Mouse (Mus musculus) frontal cortex, postnatal 36 days (tissue): ENCODE results near the gene Dnaaf2.
"Not testable (repeated sequence)": the region's sequence is repeated elsewhere in the genome, so short reads cannot be mapped to it uniquely, and the experiment has no call there.

Source experiments
- DNase-seq, 2 experiments: peaks; one replicate each; pipeline ENCODE4 v3.0.0; 2022; ENCODE audit warnings: low spot score in 2 of 2

The Dnaaf2 gene

GRCm38 (mm10) chr12:69164904-69165303, 33.3 kb downstream of the Dnaaf2 start:
- DNase-seq, result no peak

DNA sequence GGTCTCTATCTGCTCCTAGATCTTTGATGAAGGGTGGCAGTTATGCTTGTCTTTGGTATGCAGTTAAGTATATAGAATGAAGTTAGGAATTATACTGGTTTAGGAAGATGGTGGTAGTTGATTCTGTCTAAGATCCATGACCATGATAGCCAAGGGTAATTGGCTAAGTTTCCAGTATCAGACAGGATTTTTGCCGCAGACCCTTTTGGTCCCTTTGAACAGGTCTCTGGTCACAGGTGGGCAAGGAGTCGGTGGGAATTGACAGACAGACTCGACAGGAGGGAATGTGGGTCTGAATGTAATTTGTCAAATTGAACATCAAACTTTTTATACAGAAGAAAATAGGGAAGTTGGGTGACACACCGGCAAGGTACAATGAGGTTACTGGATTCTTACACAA, 34.6 kb downstream of the Dnaaf2 start:
- not testable (repeated sequence) for DNase-seq

DNA sequence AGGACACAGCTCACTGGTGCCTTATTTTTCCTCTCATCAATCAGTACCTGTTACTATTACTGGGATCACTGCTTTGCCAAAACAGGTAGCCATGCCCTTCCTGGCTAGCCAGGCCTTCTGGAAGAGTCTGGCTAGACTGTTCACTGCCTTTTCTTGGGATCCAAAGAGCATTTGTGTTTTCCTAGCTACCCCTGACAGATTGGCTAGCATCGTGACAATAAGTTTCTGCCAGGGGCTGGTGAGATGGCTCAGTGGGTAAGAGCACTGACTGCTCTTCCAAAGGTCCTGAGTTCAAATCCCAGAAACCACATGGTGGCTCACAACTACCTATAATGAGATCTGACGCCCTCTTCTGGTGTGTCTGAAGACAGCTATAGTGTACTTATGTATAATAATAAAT, 37.6 kb downstream of the Dnaaf2 start:
- not testable (repeated sequence) for DNase-seq

GRCm38 (mm10) chr12:69159578-69159940, 38.7 kb downstream of the Dnaaf2 start:
- DNase-seq, result peak in 1 of 2 experiments; percentile 22

GRCm38 (mm10) chr12:69158765-69159577, 39.3 kb downstream of the Dnaaf2 start, which contains the start of gene Rps29:
Rps29 (minus strand) TSS chr12:69159186.
- DNase-seq, result peak; percentile 98 to 99

GRCm38 (mm10) chr12:69158366-69158764, 39.9 kb downstream of the Dnaaf2 start:
- DNase-seq, result no peak

DNA sequence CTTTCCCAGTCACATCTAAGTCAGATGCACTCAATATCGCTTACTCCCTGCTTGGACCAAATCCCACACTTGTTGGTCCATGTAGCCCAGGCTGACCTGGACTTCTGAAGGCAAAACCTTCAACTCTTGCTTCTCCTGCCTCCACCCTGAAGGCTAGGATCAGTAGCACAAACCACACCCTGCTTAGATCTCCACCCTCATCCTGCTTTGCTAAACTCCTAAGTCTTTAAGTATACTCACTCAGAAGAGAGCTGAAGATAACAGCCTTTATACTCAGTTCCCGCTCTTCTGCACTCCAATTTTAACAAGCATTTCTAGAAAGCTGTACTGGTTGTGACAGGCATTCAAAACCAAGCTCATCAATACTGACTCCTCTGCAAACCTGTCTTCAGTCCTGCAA, 41.1 kb downstream of the Dnaaf2 start:
- DNase-seq, result no peak

GRCm38 (mm10) chr12:69156436-69156835, 41.8 kb downstream of the Dnaaf2 start:
- DNase-seq, result no peak

GRCm38 (mm10) chr12:69155923-69156322, 42.3 kb downstream of the Dnaaf2 start:
- no peak for DNase-seq

DNA sequence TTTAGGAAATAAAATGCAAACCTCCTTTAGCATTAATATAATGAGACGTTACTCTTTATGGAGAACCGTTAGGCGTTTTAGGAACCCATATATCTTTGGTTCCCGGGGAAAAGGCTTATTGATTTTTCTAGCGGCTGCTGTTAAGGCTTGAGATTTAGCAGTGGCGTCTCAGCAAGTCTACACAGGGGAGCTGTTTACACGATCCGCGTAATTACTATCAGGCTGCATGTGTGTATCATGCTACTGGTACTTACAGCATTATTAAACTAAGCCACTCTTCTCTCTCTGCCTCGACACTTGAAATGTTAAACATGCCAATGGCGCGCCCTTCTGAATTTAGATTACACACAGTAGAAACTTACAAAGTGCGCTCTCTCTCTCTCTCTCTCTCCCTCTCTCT, 48.2 kb downstream of the Dnaaf2 start:
- no peak for DNase-seq

- no peak for DNase-seq
These were observed 51.0 kb downstream of the Dnaaf2 start for GRCm38 (mm10) chr12:69147166-69147735.

GRCm38 (mm10) chr12:69143460-69143859, 54.8 kb downstream of the Dnaaf2 start:
- no peak for DNase-seq

DNA sequence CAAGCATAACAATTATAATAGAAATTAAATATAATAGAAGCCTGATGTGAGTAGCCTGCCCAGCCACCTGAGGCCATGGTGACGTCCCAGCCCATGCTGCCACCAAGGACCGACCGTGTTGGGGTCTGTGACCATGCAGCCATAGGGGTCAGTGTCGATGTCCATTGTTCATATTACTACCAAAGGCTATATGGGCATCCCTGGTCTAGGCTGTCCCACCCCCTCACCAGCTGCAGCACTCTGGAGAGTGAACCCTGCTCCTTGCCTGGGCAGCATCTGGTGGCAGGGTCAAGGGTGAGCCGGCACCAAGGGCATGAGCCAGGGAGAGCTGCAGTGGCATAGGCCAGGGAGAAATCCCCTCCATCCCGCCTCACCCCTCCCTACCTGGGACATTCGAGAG, 58.4 kb downstream of the Dnaaf2 start:
- no peak for DNase-seq

- DNase-seq, result no peak
These were observed 59.0 kb downstream of the Dnaaf2 start for GRCm38 (mm10) chr12:69139201-69139600.
